Mouse (Mus musculus): ENCODE results near the gene Arhgef25. TPM values are rescaled to one million over a fixed set of nuclear protein-coding genes. Genes with fewer than 3 reads are reported as not detected.
"Not testable (repeated sequence)": the region's sequence is repeated elsewhere in the genome, so short reads cannot be mapped to it uniquely, and the experiment has no call there.

Arhgef25 gene
- total RNA-seq, 2 experiments from 2014 or later = 65.2 to 69.1 TPM

GRCm38 (mm10) chr10:127209928-127210570, 20.2 kb upstream of the Arhgef25 start:
- intact Hi-C loops (cut with DNase I) = no loop called here
- DNase-seq (ENCODE audit: extremely low spot score in 1 of 2, low spot score in 2 of 2) = no peak

GRCm38 (mm10) chr10:127208921-127209320, 19.0 kb upstream of the Arhgef25 start:
- intact Hi-C loops (cut with DNase I) = no loop called here
- DNase-seq (ENCODE audit: extremely low spot score in 1 of 2, low spot score in 2 of 2) = no peak

GRCm38 (mm10) chr10:127205373-127205772, 15.5 kb upstream of the Arhgef25 start:
- DNase-seq (ENCODE audit: extremely low spot score in 1 of 2, low spot score in 2 of 2) = peak in 1 of 2 experiments; percentile 13
- intact Hi-C loops (cut with DNase I) = no loop called here

- DNase-seq (ENCODE audit: extremely low spot score in 1 of 2, low spot score in 2 of 2) = no peak
- intact Hi-C loops (cut with DNase I) = no loop called here
These were observed 14.7 kb upstream of the Arhgef25 start for GRCm38 (mm10) chr10:127204589-127204988.

- DNase-seq (ENCODE audit: extremely low spot score in 1 of 2, low spot score in 2 of 2) = no peak
- intact Hi-C loops (cut with DNase I) = no loop called here
These were observed 13.2 kb upstream of the Arhgef25 start for GRCm38 (mm10) chr10:127203106-127203505.

- no peak for DNase-seq (ENCODE audit: extremely low spot score in 1 of 2, low spot score in 2 of 2)
- intact Hi-C loops (cut with DNase I) = no loop called here
These were observed 10.4 kb upstream of the Arhgef25 start for GRCm38 (mm10) chr10:127200279-127200678.

GRCm38 (mm10) chr10:127199474-127199873, 9.6 kb upstream of the Arhgef25 start:
- no peak for DNase-seq (ENCODE audit: extremely low spot score in 1 of 2, low spot score in 2 of 2)
- intact Hi-C loops (cut with DNase I) = no loop called here

GRCm38 (mm10) chr10:127199068-127199467, 9.2 kb upstream of the Arhgef25 start:
- intact Hi-C loops (cut with DNase I) = no loop called here

GRCm38 (mm10) chr10:127198492-127198891, 8.6 kb upstream of the Arhgef25 start:
- no peak for DNase-seq (ENCODE audit: extremely low spot score in 1 of 2, low spot score in 2 of 2)
- intact Hi-C loops (cut with DNase I) = no loop called here

More at GRCm38 (mm10) chr10:127199068-127199467, 9.2 kb upstream of the Arhgef25 start:
- DNase-seq (ENCODE audit: extremely low spot score in 1 of 2, low spot score in 2 of 2) = no peak

GRCm38 (mm10) chr10:127197505-127198110, 7.7 kb upstream of the Arhgef25 start:
- intact Hi-C loops (cut with DNase I) = no loop called here
- DNase-seq (ENCODE audit: extremely low spot score in 1 of 2, low spot score in 2 of 2) = no peak

- intact Hi-C loops (cut with DNase I) = no loop called here
These were observed 7.2 kb upstream of the Arhgef25 start for GRCm38 (mm10) chr10:127197104-127197503.

GRCm38 (mm10) chr10:127196392-127196791, 6.5 kb upstream of the Arhgef25 start:
- peak in 1 of 2 experiments; percentile 82 for DNase-seq (ENCODE audit: extremely low spot score in 1 of 2, low spot score in 2 of 2)
- intact Hi-C loops (cut with DNase I) = no loop called here

More at GRCm38 (mm10) chr10:127197104-127197503, 7.2 kb upstream of the Arhgef25 start:
- DNase-seq (ENCODE audit: extremely low spot score in 1 of 2, low spot score in 2 of 2) = no peak

GRCm38 (mm10) chr10:127195328-127196129, 5.6 kb upstream of the Arhgef25 start, which contains the start of gene Dtx3:
Dtx3 (minus strand) TSS chr10:127195728.
- peak in 1 of 2 experiments; percentile 79 for DNase-seq (ENCODE audit: extremely low spot score in 1 of 2, low spot score in 2 of 2)
- intact Hi-C loops (cut with DNase I) = no loop called here

- intact Hi-C loops (cut with DNase I) = no loop called here
- peak in 1 of 2 experiments; percentile 82 for DNase-seq (ENCODE audit: extremely low spot score in 1 of 2, low spot score in 2 of 2)
These were observed 4.8 kb upstream of the Arhgef25 start for GRCm38 (mm10) chr10:127194428-127195327.

GRCm38 (mm10) chr10:127193011-127193410, 3.1 kb upstream of the Arhgef25 start:
- intact Hi-C loops (cut with DNase I) = no loop called here
- no peak for DNase-seq (ENCODE audit: extremely low spot score in 1 of 2, low spot score in 2 of 2)

GRCm38 (mm10) chr10:127192057-127192328, 2.1 kb upstream of the Arhgef25 start:
- DNase-seq (ENCODE audit: extremely low spot score in 1 of 2, low spot score in 2 of 2); intact Hi-C loops (cut with DNase I): not testable (repeated sequence)

- DNase-seq (ENCODE audit: extremely low spot score in 1 of 2, low spot score in 2 of 2) = no peak
- intact Hi-C loops (cut with DNase I) = no loop called here
These were observed 1.5 kb upstream of the Arhgef25 start for GRCm38 (mm10) chr10:127191191-127192056.
